Mouse (Mus musculus): ENCODE measurements around the gene Stxbp2. TPM values are rescaled to one million over a fixed set of nuclear protein-coding genes. Genes with fewer than 3 reads are reported as not detected.

Stxbp2 gene
- polyA plus RNA-seq, 1 experiment from 2014 or later, result 38.7 TPM

Other genes with a start within 250 kb of the Stxbp2 start
- gene Arhgef18, start 237.9 kb upstream of the Stxbp2 start, polyA plus RNA-seq (2016; fragmentation: Nextera tagmentation; extraction: Ambion mirVana), result 9.9 and 11.0 TPM in 2 replicates
- 4.4 TPM in 2 replicates for gene Pex11g, start 163.3 kb upstream of the Stxbp2 start, polyA plus RNA-seq (2016; fragmentation: Nextera tagmentation; extraction: Ambion mirVana)
- not detected in 2 replicates for gene Tex45, start 160.1 kb upstream of the Stxbp2 start, polyA plus RNA-seq (2016; fragmentation: Nextera tagmentation; extraction: Ambion mirVana)
- gene Zfp358, start 137.8 kb upstream of the Stxbp2 start, polyA plus RNA-seq (2016; fragmentation: Nextera tagmentation; extraction: Ambion mirVana), result 74.1 and 98.1 TPM in 2 replicates
- 63.4 and 73.9 TPM in 2 replicates for gene Mcoln1, start 130.5 kb upstream of the Stxbp2 start, polyA plus RNA-seq (2016; fragmentation: Nextera tagmentation; extraction: Ambion mirVana)
- gene Pnpla6, start 115.6 kb upstream of the Stxbp2 start, polyA plus RNA-seq (2016; fragmentation: Nextera tagmentation; extraction: Ambion mirVana), result 22.4 and 23.1 TPM in 2 replicates
- gene C330021F23Rik, start 63.0 kb upstream of the Stxbp2 start, polyA plus RNA-seq (2016; fragmentation: Nextera tagmentation; extraction: Ambion mirVana), result 6.1 and 8.3 TPM in 2 replicates
- 12.4 and 15.4 TPM in 2 replicates for gene Camsap3, start 43.7 kb upstream of the Stxbp2 start, polyA plus RNA-seq (2016; fragmentation: Nextera tagmentation; extraction: Ambion mirVana)
- 71.6 and 74.6 TPM in 2 replicates for gene Xab2, start 9.6 kb upstream of the Stxbp2 start, polyA plus RNA-seq (2016; fragmentation: Nextera tagmentation; extraction: Ambion mirVana)
- gene Pet100, start 9.4 kb upstream of the Stxbp2 start, polyA plus RNA-seq (2016; fragmentation: Nextera tagmentation; extraction: Ambion mirVana), result 97.8 and 115 TPM in 2 replicates
- 0.22 TPM in 1 of 2 replicates, not detected in the other for gene Pcp2, start 5.4 kb upstream of the Stxbp2 start, polyA plus RNA-seq (2016; fragmentation: Nextera tagmentation; extraction: Ambion mirVana)
- 0.37 and 0.55 TPM in 2 replicates for gene Retn, start 24.8 kb downstream of the Stxbp2 start, polyA plus RNA-seq (2016; fragmentation: Nextera tagmentation; extraction: Ambion mirVana)
- gene Mcemp1, start 34.8 kb downstream of the Stxbp2 start, polyA plus RNA-seq (2016; fragmentation: Nextera tagmentation; extraction: Ambion mirVana), result 0.14 and 0.17 TPM in 2 replicates
- gene Fcor, start 41.4 kb downstream of the Stxbp2 start, polyA plus RNA-seq (2016; fragmentation: Nextera tagmentation; extraction: Ambion mirVana), result 9.5 and 9.6 TPM in 2 replicates
- gene Trappc5, start 45.3 kb downstream of the Stxbp2 start, polyA plus RNA-seq (2016; fragmentation: Nextera tagmentation; extraction: Ambion mirVana), result 44.7 and 45.3 TPM in 2 replicates
- gene Fcer2a, start 63.2 kb downstream of the Stxbp2 start, polyA plus RNA-seq (2016; fragmentation: Nextera tagmentation; extraction: Ambion mirVana), result 0.22 and 0.31 TPM in 2 replicates
- gene Clec4g, start 89.7 kb downstream of the Stxbp2 start, polyA plus RNA-seq (2016; fragmentation: Nextera tagmentation; extraction: Ambion mirVana), result not detected in 2 replicates
- not detected in 2 replicates for gene Cd209a, start 118.0 kb downstream of the Stxbp2 start, polyA plus RNA-seq (2016; fragmentation: Nextera tagmentation; extraction: Ambion mirVana)
- not detected in 2 replicates for gene Cd209e, start 223.4 kb downstream of the Stxbp2 start, polyA plus RNA-seq (2016; fragmentation: Nextera tagmentation; extraction: Ambion mirVana)
- not detected in 2 replicates for gene Cd209d, start 247.6 kb downstream of the Stxbp2 start, polyA plus RNA-seq (2016; fragmentation: Nextera tagmentation; extraction: Ambion mirVana)